Mouse (Mus musculus) Muller cell, postnatal 12 days (primary cell): ENCODE data around the gene Hspb9.
A peak's percentile ranks its signal among the peaks of the same experiment; 100 is the strongest.

Experiments
- DNase-seq: peaks from one replicate; pipeline ENCODE4 v3.0.0-alpha.2; 2015; ENCODE audit errors: inconsistent ontology term

Hspb9 gene

GRCm38 (mm10) chr11:100730477-100731205 lies 17.0 kb downstream of the Hspb9 start:
- DNase-seq = no peak

GRCm38 (mm10) chr11:100735134-100735865 lies 21.6 kb downstream of the Hspb9 start:
- no peak for DNase-seq

GRCm38 (mm10) chr11:100735954-100736745 lies 22.5 kb downstream of the Hspb9 start:
- DNase-seq = no peak

- no peak for DNase-seq
Observed at GRCm38 (mm10) chr11:100736746-100737080, 23.1 kb downstream of the Hspb9 start.

GRCm38 (mm10) chr11:100737105-100737733 lies 23.6 kb downstream of the Hspb9 start:
- DNase-seq = peak; percentile 30

GRCm38 (mm10) chr11:100738066-100738604 lies 24.5 kb downstream of the Hspb9 start, which contains the start of gene Rab5c:
Gene Rab5c, minus strand, starts transcription at chr11:100738215.
- peak; percentile 100 for DNase-seq

- DNase-seq = no peak
Observed at GRCm38 (mm10) chr11:100738749-100739148, 25.1 kb downstream of the Hspb9 start.

GRCm38 (mm10) chr11:100741348-100741747 lies 27.7 kb downstream of the Hspb9 start:
- DNase-seq = no peak

GRCm38 (mm10) chr11:100745085-100745484 lies 31.4 kb downstream of the Hspb9 start:
- DNase-seq = no peak

- DNase-seq = no peak
Observed at GRCm38 (mm10) chr11:100746546-100746945, 32.9 kb downstream of the Hspb9 start.

GRCm38 (mm10) chr11:100747114-100747513 lies 33.5 kb downstream of the Hspb9 start:
- DNase-seq = no peak

GRCm38 (mm10) chr11:100748620-100749019 lies 35.0 kb downstream of the Hspb9 start:
- no peak for DNase-seq

GRCm38 (mm10) chr11:100749469-100749868 lies 35.8 kb downstream of the Hspb9 start:
- DNase-seq = no peak

- DNase-seq = no peak
Observed at GRCm38 (mm10) chr11:100750127-100750526, 36.5 kb downstream of the Hspb9 start.

GRCm38 (mm10) chr11:100752294-100752693 lies 38.6 kb downstream of the Hspb9 start:
- DNase-seq = no peak

GRCm38 (mm10) chr11:100754021-100754692 lies 40.5 kb downstream of the Hspb9 start:
- DNase-seq = no peak

- DNase-seq = no peak
Observed at GRCm38 (mm10) chr11:100754693-100755057, 41.0 kb downstream of the Hspb9 start.

- no peak for DNase-seq
Observed at GRCm38 (mm10) chr11:100756476-100756875, 42.8 kb downstream of the Hspb9 start.

GRCm38 (mm10) chr11:100757566-100757965 lies 43.9 kb downstream of the Hspb9 start:
- no peak for DNase-seq

- peak; percentile 60 for DNase-seq
Observed at GRCm38 (mm10) chr11:100758707-100759610, 45.3 kb downstream of the Hspb9 start.
